Mouse (Mus musculus) embryo, embryonic 10 days (tissue): Measurements from ENCODE around the gene Msrb3.
A peak's percentile ranks its signal among the peaks of the same experiment; 100 is the strongest.

Source experiments
- DNase-seq: peaks from one replicate; pipeline ENCODE4 v3.0.0-alpha.2; 2015; ENCODE audit warnings: low spot score

Gene Msrb3

GRCm38 (mm10) chr10:120748156-120748555 lies 150.7 kb downstream of the Msrb3 start:
- no peak for DNase-seq

DNA sequence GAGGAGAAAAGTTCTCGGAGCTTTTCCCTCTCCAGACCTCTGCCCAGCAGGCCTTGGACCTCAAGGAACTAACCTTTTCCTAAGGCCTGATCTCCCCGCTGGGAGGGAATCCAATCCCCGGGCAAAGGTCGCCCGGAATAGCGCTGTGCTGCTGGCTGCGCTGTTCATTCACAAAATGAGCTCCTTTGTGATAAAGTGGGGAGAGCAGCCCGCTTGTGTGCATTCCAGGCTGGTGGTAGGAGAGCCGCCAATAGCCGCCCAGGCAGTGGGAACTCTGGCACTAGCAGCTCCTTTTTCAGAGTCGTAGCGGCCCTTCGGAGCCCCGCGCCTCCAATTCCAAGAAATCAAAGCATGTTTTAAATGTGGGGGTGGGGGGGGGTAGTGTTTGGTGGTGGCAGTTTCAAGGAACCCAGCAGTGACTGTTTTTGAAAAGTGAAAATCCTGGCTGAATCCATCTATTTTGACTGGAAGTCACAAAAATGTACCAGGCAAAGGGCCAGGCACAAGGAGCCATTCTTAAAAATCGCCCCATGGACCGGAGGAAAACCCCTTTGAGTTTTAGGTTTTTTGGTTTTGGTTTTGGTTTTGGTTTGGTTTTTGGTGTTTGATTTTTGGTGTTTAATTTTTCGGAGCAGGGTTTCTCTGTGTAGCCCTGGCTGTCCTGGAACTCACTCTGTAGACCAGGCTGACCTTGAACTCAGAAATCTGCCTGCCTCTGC lies 153.6 kb downstream of the Msrb3 start:
- peak; percentile 94 for DNase-seq

GRCm38 (mm10) chr10:120744441-120745137 lies 154.3 kb downstream of the Msrb3 start:
- DNase-seq = peak; percentile 71

DNA sequence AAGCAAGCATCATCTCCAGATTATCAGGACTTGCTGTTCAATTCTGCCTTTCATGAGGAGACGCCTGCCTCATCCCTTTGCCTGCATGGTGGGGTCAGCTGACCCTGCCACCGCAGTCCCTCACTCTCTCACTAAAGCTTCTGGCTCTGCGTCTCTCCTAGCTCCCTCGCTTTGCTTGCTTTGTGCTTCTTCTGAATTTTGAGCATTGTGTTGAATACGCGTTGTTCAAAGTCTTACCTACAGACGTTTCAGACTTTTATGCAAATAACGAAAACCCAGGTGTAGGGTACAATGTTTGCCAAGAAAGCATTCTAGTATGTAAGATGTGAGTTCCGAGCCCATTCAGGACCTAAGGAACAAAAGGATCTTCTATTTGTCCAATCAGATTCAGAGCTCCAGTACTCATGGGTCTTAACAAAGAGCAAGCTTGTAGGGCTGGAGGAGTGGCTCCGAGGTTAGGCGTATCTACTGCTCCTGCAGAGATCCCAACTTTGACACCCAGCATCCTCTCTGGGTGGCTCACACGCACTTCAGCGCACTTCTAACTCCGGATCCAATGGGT lies 162.3 kb downstream of the Msrb3 start:
- DNase-seq = peak; percentile 68

DNA sequence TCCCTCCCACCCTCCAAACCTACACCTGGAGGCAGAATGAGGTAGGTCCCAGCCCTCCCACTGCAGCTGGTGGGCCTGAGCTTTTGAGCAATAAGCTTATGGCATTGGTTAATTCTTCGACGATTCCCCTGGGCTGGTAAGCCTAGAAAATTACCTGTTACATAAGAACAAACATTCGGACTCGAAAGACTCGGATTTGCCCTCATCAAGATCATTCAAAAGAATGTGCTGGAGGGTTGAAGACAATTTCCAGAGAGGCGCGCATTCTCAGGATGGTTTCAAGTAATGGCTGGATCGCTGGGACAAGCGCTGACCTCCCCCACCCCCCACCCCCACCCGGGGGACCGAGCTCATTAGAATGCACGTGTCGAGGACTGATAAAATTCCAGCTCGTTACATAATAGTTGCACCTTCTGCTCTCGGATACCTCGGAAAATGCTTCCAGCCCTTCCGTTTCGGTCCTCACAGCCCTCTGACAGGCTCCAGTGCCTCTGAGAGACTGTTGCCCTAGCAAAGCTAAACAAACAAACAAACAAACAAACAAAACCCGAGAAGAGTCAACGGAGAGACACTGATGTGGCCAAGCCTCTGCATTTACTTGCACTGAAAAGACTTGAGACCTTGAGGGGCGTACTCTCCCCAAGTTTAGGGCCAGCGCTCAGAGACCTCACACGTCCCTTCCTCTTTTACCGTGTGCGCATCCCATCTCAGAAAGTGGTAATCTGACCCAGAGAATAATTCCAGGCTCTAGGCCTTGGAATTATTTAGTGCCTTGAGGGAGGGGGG lies 163.0 kb downstream of the Msrb3 start:
- DNase-seq = peak; percentile 42

DNA sequence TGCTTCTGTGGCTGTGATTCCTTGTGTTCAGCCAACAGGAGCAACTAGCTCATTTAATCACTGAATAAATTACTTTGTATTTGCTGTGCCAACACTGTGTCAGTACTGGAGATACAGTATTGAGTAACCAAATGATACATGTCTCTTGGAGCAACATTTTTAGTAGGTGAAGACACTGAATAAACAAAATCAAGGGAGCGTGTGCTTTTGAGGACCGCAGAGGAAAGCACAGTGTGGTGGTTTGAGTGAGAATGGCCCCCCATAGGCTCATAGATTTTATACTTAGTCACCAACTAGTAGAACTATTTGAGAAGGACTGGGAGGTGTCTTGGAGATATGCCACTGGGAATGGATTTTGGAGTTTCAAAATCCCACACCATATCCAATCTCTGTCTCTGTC lies 164.5 kb downstream of the Msrb3 start:
- no peak for DNase-seq
